Mouse (Mus musculus) midbrain, postnatal 0 days (tissue): Measurements from ENCODE around the gene Zbtb11. TPM values are rescaled to one million over a fixed set of nuclear protein-coding genes. Genes with fewer than 3 reads are reported as not detected.
A peak's percentile ranks its signal among the peaks of the same experiment; 100 is the strongest.
"Not testable (repeated sequence)": the region's sequence is repeated elsewhere in the genome, so short reads cannot be mapped to it uniquely, and the experiment has no call there.

Experiments used
- ATAC-seq: fragments of 200-750 bp; cut with Nextera tagmentation; 2 replicates; pipeline ENCODE4 v1.8.0; 2017; ENCODE audit warnings: moderate number of reproducible peaks, mild to moderate bottlenecking, moderate TSS enrichment, moderate library complexity; ENCODE audit not compliant: low FRiP score
- DNase-seq: peaks from one replicate; pipeline ENCODE4 v3.0.0-alpha.2; 2015; ENCODE audit warnings: low spot score
- H3K27ac ChIP-seq: fragments of 300-500 bp; sonication (generic); 2 replicates; pipeline ENCODE4 v1.5.1; 2014; ENCODE audit warnings: low read depth, mild to moderate bottlenecking, low read length, mixed read lengths
- H3K27me3 ChIP-seq: fragments of 300-500 bp; sonication (generic); 2 replicates; pipeline ENCODE4 v1.6.1; 2014; ENCODE audit warnings: low read length, control low read depth, mixed read lengths; ENCODE audit not compliant: insufficient read depth
- H3K36me3 ChIP-seq: fragments of 300-500 bp; sonication (generic); 2 replicates; pipeline ENCODE4 v1.6.1; 2014; ENCODE audit warnings: low read length, control low read depth, mixed read lengths; ENCODE audit not compliant: insufficient read depth
- H3K4me1 ChIP-seq: fragments of 300-500 bp; sonication (generic); 2 replicates; pipeline ENCODE4 v1.6.1; 2014; ENCODE audit warnings: mild to moderate bottlenecking, control low read depth, antibody characterized with exemption, low read length, mixed read lengths; ENCODE audit not compliant: insufficient read depth
- H3K4me2 ChIP-seq: fragments of 300-500 bp; sonication (generic); 2 replicates; pipeline ENCODE4 v1.6.1; 2014; ENCODE audit warnings: low read depth, mild to moderate bottlenecking, low read length, mixed read lengths; ENCODE audit not compliant: poor library complexity, severe bottlenecking
- H3K4me3 ChIP-seq: fragments of 300-500 bp; sonication (generic); 2 replicates; pipeline ENCODE4 v1.5.1; 2014; ENCODE audit warnings: low read depth, mild to moderate bottlenecking, low read length, moderate library complexity
- H3K9ac ChIP-seq: fragments of 300-500 bp; sonication (generic); replicated peaks from 2 replicates; pipeline ENCODE4 v1.6.1; 2014; ENCODE audit warnings: mild to moderate bottlenecking, low read length, moderate library complexity, mixed read lengths; ENCODE audit not compliant: poor library complexity, severe bottlenecking
- H3K9me3 ChIP-seq: fragments of 300-500 bp; sonication (generic); 2 replicates; pipeline ENCODE4 v1.6.1; 2016; ENCODE audit warnings: low read length, control low read depth
- CTCF ChIP-seq: IDR thresholded peaks from 2 replicates; pipeline ENCODE4 v1.5.1; 2016; ENCODE audit warnings: antibody characterized with exemption, mild to moderate bottlenecking
- WGBS: fragments of 180-500 bp; shearing (Covaris S2); extraction: QIAGEN DNeasy Blood & Tissue Kit; methylation state at CpG from one replicate; pipeline ENCODE4 v1.1.7; 2014; 5-methylcytosine and 5-hydroxymethylcytosine counted together
- polyA plus RNA-seq: library from polyadenylated mRNA; unstranded; fragments of >200 nt; fragmentation: Nextera tagmentation; extraction: Ambion mirVana; gene quantifications from 2 replicates; pipeline ENCODE4 v1.2.1, GENCODE M21; 2015
- total RNA-seq: library from RNA; depleted of rRNA; stranded (reverse); fragments of >200 nt; gene quantifications from 2 replicates; pipeline ENCODE4 v1.2.3, GENCODE M21; 2014; rRNA removed

The Zbtb11 gene
- total and polyA plus RNA-seq, 2 experiments from 2014 or later: 18.5 to 19.3 TPM

DNA sequence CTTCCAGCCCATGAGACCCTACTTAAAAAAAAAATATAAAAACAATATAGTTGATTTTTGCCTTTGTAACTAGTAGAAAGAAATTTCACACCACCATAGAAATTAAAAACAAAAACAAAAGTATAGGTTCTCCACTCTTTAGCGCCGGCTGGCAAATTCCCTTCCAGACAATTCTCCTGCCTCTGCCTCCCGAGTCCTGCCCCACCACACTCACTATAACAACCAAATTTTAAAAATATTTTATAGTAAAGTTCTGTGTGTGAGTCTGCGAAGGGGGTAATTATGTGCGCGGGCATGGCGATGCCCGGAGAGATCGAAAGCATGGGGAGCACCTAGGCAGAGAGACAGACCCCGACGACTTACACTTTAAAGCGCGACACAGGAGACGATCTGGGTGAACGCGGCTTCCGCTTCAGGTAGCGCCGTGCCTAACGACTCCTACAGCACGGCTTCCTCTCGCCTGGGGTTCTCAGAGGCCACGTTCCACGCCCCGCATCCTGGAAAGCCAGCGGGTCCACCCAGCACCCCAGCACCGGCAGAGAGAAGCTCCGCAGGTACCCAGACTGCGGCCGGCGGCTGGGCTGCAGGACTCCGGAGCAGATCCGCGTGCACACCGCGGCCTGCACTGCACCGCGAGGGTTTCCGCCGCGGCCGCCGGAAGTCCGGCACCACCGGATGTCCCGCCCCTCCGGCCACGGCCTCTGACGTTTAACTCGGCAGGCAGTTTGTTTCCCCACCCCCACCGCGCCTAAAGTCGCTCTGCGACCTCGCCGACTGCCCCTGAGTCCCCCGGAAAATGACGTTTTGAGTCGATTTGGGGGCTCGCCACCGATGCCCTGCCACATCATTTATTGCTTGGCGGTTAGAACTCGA lies 63.7 kb downstream of the Zbtb11 start, which contains the start of gene Trmt10c:
Gene Trmt10c (minus strand): TSS at position 682 of the 873 bp plus-strand sequence.
- Histone ChIP-seq H3K4me1 (no peaks in the 10 kb centered on the region), H3K36me3 (peaks cover 11% of the 10 kb centered on the region), H3K27ac (peak within 1 kb of the TSS; percentile 86), H3K4me2 (peak within 1 kb of the TSS; percentile 43), H3K27me3 (no peaks in the 10 kb centered on the region), H3K9me3 (no peaks in the 10 kb centered on the region), H3K4me3 (peak within 1 kb of the TSS; percentile 63), H3K9ac (peak within 1 kb of the TSS; percentile 64)
- ATAC-seq (peak; percentile 100), DNase-seq (peak; percentile 95)
- no peak for TF ChIP-seq CTCF
- WGBS: 1% methylated on average over 61 of the region's 63 CpGs

DNA sequence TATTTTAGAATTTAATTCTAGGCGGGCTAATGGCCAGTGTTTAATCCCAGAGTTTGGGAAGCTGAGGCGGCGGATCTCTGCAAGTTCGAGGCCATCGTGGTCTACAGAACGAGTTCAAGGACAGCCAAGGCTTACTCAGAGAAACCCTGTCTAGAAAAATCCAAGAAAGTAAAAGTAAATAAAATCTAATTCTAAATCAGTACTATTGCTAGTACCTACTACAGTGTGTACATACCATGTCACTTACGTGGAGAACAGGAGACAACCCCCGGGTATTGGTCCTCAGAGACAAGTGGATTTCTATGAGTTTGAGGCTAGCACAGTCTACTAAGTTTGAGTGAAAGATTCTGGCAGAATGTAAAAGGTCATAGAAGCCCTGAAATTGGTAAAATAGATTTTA lies 64.4 kb downstream of the Zbtb11 start:
- no peak for TF ChIP-seq CTCF
- DNase-seq (no peak), ATAC-seq (no peak)
- H3K4me2 ChIP-seq: peak overlapping the region; percentile 43
- peak overlapping the region; percentile 63 for H3K4me3 ChIP-seq
- no peaks in the 10 kb centered on the region for H3K27me3 ChIP-seq
- no peaks in the 10 kb centered on the region for H3K9me3 ChIP-seq
- WGBS: 27% methylated on average over 8 of the region's 8 CpGs
- H3K9ac ChIP-seq: peak overlapping the region; percentile 64
- H3K27ac ChIP-seq: peak overlapping the region; percentile 86
- H3K36me3 ChIP-seq: peaks cover 8% of the 10 kb centered on the region
- H3K4me1 ChIP-seq: no peaks in the 10 kb centered on the region

DNA sequence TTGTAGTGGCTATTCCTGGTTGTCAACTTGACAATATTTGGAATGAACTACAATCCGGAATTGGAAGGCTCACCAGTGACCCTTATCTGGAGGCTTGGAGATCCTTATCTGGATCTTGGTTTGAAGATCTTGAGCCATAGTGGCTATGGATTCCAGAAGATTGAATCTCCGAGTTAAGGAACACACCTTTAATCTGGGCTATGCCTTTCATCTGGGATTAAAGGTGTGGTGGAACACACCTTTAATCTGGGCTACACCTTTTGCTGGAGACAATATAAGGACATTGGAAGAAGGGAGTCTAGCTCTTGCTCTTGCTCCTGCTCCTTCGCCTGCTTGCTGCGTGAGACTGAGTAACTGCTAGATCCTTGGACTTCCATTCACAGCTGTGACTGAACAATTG lies 74.4 kb downstream of the Zbtb11 start, which contains the start of gene Senp7:
Gene Senp7 (plus strand): TSS at position 301 of the 400 bp plus-strand sequence.
- H3K4me2 ChIP-seq, DNase-seq, H3K4me3 ChIP-seq, ATAC-seq, H3K27me3 ChIP-seq, H3K4me1 ChIP-seq, H3K36me3 ChIP-seq, H3K9me3 ChIP-seq, H3K9ac ChIP-seq, H3K27ac ChIP-seq: not testable (repeated sequence)
- WGBS: no CpG with 5 or more reads among the region's 4 CpGs

DNA sequence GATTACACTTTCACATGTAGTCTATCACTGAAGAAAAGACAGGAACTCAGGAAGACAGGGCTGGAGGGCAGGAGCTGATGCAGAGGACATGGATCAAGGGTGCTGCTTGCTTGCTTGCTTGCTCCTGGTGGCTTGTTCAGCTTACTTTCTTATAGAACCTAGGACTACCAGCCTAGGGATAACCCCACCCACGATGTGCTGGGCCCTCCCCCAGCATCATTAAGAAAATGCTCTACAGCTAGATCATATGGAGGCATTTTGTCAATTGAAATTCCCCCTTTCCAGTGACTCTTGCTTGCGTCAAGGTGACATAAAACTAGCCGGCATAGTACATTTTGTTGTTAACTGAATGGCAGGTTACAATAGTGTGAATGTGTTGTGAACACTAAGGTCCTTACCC lies 82.2 kb downstream of the Zbtb11 start:
- Histone ChIP-seq H3K27me3 (no peaks in the 10 kb centered on the region; the same call in 1 of the 2 replicates), H3K36me3 (no peaks in the 10 kb centered on the region), H3K4me3 (no peak overlapping the region), H3K27ac (no peak overlapping the region), H3K9ac (no peak overlapping the region), H3K4me2 (no peak overlapping the region), H3K4me1 (no peaks in the 10 kb centered on the region), H3K9me3 (no peaks in the 10 kb centered on the region)
- TF ChIP-seq CTCF: no peak
- ATAC-seq (no peak), DNase-seq (no peak)
- WGBS: 87% methylated on average over 3 of the region's 3 CpGs

DNA sequence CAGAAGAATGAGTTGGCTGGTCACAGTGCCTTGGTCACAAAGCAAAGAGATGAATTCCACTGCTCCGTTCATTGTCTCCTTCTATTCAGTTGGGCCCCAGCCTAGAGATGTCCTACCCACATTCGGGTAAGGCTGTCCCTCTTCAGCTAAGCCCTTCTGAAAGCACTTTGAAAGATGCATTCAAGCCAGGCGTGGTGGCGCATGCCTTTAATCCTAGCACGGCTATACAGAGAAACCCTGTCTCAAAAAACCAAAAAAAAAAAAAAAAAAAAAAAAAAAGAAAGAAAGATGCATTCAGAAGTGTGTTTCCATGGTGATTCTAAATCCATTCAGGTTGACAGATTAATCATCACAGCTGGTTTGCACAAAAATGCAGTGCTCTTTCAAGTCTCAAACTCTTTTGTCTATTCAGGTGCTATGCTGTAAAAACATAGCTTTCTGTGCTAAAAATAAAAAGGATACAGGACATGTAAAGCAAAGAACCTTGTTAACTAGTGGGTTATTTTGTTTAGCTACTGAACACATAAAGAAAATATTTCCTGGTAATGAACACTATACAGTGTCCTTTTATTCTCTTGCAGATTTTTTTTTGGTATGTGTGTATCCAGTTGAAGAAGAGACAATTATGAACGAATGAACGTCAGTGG lies 83.4 kb downstream of the Zbtb11 start:
- Histone ChIP-seq H3K9ac (no peak overlapping the region), H3K27me3 (no peaks in the 10 kb centered on the region; the same call in 1 of the 2 replicates), H3K4me1 (no peaks in the 10 kb centered on the region), H3K4me2 (no peak overlapping the region; the same call in none of the 2 replicates), H3K4me3 (no peak overlapping the region), H3K27ac (peak overlapping the region; percentile 55), H3K9me3 (no peaks in the 10 kb centered on the region), H3K36me3 (no peaks in the 10 kb centered on the region)
- DNase-seq: peak; percentile 31
- TF ChIP-seq CTCF: no peak
- ATAC-seq: peak; percentile 78
- WGBS: 12% methylated on average over 7 of the region's 7 CpGs

DNA sequence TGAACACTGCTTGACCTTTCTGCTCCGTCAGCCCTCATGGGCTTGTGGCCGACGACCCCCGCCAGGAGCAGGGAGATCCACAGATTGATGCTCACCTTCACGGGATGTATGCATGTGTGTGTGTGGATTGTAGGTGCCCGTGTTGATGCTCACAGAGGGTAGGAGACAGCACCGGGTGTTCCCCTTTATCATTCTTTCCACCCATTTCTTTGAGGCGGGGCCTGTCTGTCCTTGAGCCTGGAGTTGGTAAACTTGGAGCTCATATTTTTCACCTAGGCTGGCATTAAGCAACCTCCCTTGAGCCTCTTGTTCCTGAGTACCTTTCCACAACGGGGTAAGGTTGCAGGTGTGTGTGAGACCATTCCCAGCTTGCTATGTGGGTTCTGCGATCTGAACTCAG lies 84.5 kb downstream of the Zbtb11 start:
- H3K4me2 ChIP-seq: no peak overlapping the region
- no peaks in the 10 kb centered on the region for H3K4me1 ChIP-seq
- 55% methylated on average over 10 of the region's 10 CpGs for WGBS
- no peaks in the 10 kb centered on the region for H3K9me3 ChIP-seq
- H3K9ac ChIP-seq: no peak overlapping the region
- H3K27me3 ChIP-seq: no peaks in the 10 kb centered on the region; the same call in 1 of the 2 replicates
- no peak for TF ChIP-seq CTCF
- H3K36me3 ChIP-seq: no peaks in the 10 kb centered on the region
- no peak overlapping the region for H3K27ac ChIP-seq
- no peak overlapping the region for H3K4me3 ChIP-seq
- no peak for DNase-seq
- peak; percentile 34; the same call in 1 of the 2 replicates for ATAC-seq

Other genes starting within 250 kb of the Zbtb11 start
- 2.6 and 3.2 TPM in 2 replicates for gene Nfkbiz, start 135.0 kb upstream of the Zbtb11 start, total RNA-seq
- gene Nfkbiz, start 135.0 kb upstream of the Zbtb11 start, polyA plus RNA-seq: 0.96 and 1.3 TPM in 2 replicates
- gene Nxpe3, start 78.6 kb upstream of the Zbtb11 start, total RNA-seq: 2.0 and 2.7 TPM in 2 replicates
- gene Nxpe3, start 78.6 kb upstream of the Zbtb11 start, polyA plus RNA-seq: 0.77 and 1.1 TPM in 2 replicates
- gene Cep97, start 39.0 kb upstream of the Zbtb11 start, total RNA-seq: 7.7 and 11.5 TPM in 2 replicates
- gene Cep97, start 39.0 kb upstream of the Zbtb11 start, polyA plus RNA-seq: 6.1 and 6.8 TPM in 2 replicates
- 306 and 343 TPM in 2 replicates for gene Rpl24, start 7.6 kb upstream of the Zbtb11 start, total RNA-seq
- 488 and 533 TPM in 2 replicates for gene Rpl24, start 7.6 kb upstream of the Zbtb11 start, polyA plus RNA-seq
- gene Pcnp, start 55.9 kb downstream of the Zbtb11 start, total RNA-seq: 76.5 and 103 TPM in 2 replicates
- gene Pcnp, start 55.9 kb downstream of the Zbtb11 start, polyA plus RNA-seq: 224 and 233 TPM in 2 replicates
- gene Trmt10c, start 63.9 kb downstream of the Zbtb11 start, total RNA-seq: 10.1 and 12.6 TPM in 2 replicates
- gene Trmt10c, start 63.9 kb downstream of the Zbtb11 start, polyA plus RNA-seq: 13.4 and 15.0 TPM in 2 replicates
- 26.7 and 40.0 TPM in 2 replicates for gene Senp7, start 74.5 kb downstream of the Zbtb11 start, total RNA-seq
- gene Senp7, start 74.5 kb downstream of the Zbtb11 start, polyA plus RNA-seq: 32.0 and 34.7 TPM in 2 replicates
- gene Impg2, start 230.4 kb downstream of the Zbtb11 start, total RNA-seq: 0.38 and 0.61 TPM in 2 replicates
- 0.10 and 0.27 TPM in 2 replicates for gene Impg2, start 230.4 kb downstream of the Zbtb11 start, polyA plus RNA-seq